Mouse (Mus musculus): ENCODE results near the gene Ccr9.
"Not testable (repeated sequence)": the region's sequence is repeated elsewhere in the genome, so short reads cannot be mapped to it uniquely, and the experiment has no call there.

The Ccr9 gene

GRCm38 (mm10) chr9:123678327-123679105 lies at the start of gene Ccr9, which contains the start of gene Slc6a20a:
Ccr9 (plus strand) TSS chr9:123678439.
Slc6a20a (minus strand) TSS chr9:123678885.
- DNase-seq (ENCODE audit: low read depth, low spot score) = no peak

- DNase-seq (ENCODE audit: low read depth, low spot score) = no peak
These were observed 46.6 kb upstream of the Ccr9 start for GRCm38 (mm10) chr9:123631666-123632065.

- DNase-seq (ENCODE audit: low read depth, low spot score) = no peak
These were observed 46.0 kb upstream of the Ccr9 start, which contains the start of gene Slc6a20b for GRCm38 (mm10) chr9:123632281-123632680. Slc6a20b (minus strand) TSS chr9:123632565.

- no peak for DNase-seq (ENCODE audit: low read depth, low spot score)
These were observed 45.2 kb upstream of the Ccr9 start for GRCm38 (mm10) chr9:123632993-123633392.

GRCm38 (mm10) chr9:123636771-123637170 lies 41.5 kb upstream of the Ccr9 start:
- no peak for DNase-seq (ENCODE audit: low read depth, low spot score)

GRCm38 (mm10) chr9:123638231-123638630 lies 40.0 kb upstream of the Ccr9 start:
- DNase-seq (ENCODE audit: low read depth, low spot score) = no peak

GRCm38 (mm10) chr9:123638668-123639089 lies 39.6 kb upstream of the Ccr9 start:
- peak; percentile 68 for DNase-seq (ENCODE audit: low read depth, low spot score)

- DNase-seq (ENCODE audit: low read depth, low spot score) = no peak
These were observed 38.1 kb upstream of the Ccr9 start for GRCm38 (mm10) chr9:123640106-123640505.

- DNase-seq (ENCODE audit: low read depth, low spot score) = no peak
These were observed 28.3 kb upstream of the Ccr9 start for GRCm38 (mm10) chr9:123649785-123650511.

- peak; percentile 21 for DNase-seq (ENCODE audit: low read depth, low spot score)
These were observed 26.9 kb upstream of the Ccr9 start for GRCm38 (mm10) chr9:123651369-123651768.

GRCm38 (mm10) chr9:123657457-123657856 lies 20.8 kb upstream of the Ccr9 start:
- no peak for DNase-seq (ENCODE audit: low read depth, low spot score)

- no peak for DNase-seq (ENCODE audit: low read depth, low spot score)
These were observed 19.3 kb upstream of the Ccr9 start for GRCm38 (mm10) chr9:123658981-123659380.

- DNase-seq (ENCODE audit: low read depth, low spot score) = not testable (repeated sequence)
These were observed 18.1 kb upstream of the Ccr9 start for GRCm38 (mm10) chr9:123659986-123660676.

- peak; percentile 60 for DNase-seq (ENCODE audit: low read depth, low spot score)
These were observed 12.6 kb upstream of the Ccr9 start for GRCm38 (mm10) chr9:123665645-123666044.

- DNase-seq (ENCODE audit: low read depth, low spot score) = no peak
These were observed 959 bp downstream of the Ccr9 start for GRCm38 (mm10) chr9:123679198-123679597.

- no peak for DNase-seq (ENCODE audit: low read depth, low spot score)
These were observed 5.5 kb downstream of the Ccr9 start for GRCm38 (mm10) chr9:123683704-123684103.

GRCm38 (mm10) chr9:123686206-123686605 lies 8.0 kb downstream of the Ccr9 start:
- no peak for DNase-seq (ENCODE audit: low read depth, low spot score)

- DNase-seq (ENCODE audit: low read depth, low spot score) = no peak
These were observed 10.0 kb downstream of the Ccr9 start for GRCm38 (mm10) chr9:123688227-123688626.

GRCm38 (mm10) chr9:123695634-123696302 lies 17.5 kb downstream of the Ccr9 start:
- DNase-seq (ENCODE audit: low read depth, low spot score) = peak; percentile 80

- DNase-seq (ENCODE audit: low read depth, low spot score) = no peak
These were observed 23.6 kb downstream of the Ccr9 start for GRCm38 (mm10) chr9:123701822-123702221.

- DNase-seq (ENCODE audit: low read depth, low spot score) = no peak
These were observed 31.0 kb downstream of the Ccr9 start for GRCm38 (mm10) chr9:123709226-123709625.

Data from brain, adult 2 months (tissue).